Mouse (Mus musculus): ENCODE data around the gene Cd276.
A peak's percentile ranks its signal among the peaks of the same experiment; 100 is the strongest.
"Not testable (repeated sequence)": the region's sequence is repeated elsewhere in the genome, so short reads cannot be mapped to it uniquely, and the experiment has no call there.

The Cd276 gene

DNA sequence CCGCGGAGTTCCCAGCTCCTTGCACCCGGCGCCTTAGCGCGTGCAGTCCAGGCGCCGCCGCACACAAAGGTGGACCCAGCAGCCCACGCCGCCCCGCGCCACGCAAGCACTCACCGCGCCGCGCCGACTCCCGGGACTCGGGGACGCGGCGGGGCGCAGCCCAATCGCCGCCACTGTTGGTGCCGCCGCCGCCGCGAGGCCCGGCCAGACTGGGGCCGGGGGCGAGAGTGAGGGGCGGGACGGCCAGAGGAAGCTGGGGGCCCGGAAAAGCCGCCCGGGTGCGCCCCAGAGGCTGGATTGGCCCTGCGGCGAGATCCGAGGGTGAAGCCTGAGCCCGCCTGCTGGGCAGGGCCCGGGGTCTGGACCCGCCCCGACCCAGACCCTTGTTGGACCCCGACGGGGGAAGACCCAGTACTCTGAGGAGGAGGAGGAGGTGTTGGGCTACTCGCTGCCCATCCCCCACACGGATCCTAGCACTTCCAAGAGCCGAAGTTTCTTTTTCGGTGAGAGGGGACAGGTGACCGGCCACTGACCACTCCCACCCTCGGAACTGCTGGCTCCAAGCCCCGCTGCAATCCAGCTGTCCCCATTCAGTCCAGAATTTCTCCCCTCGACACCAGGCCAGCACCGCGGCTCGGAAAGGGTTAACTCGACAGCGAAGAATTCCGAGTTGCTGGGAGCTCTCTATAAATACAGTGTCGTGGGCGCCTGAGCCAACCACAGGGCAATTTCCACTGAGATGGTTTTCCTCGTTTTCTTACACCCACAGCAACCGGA is at the start of gene Cd276:
TSS of gene Cd276 (minus strand) at position 530 of the 777 bp plus-strand sequence.
- no peak for DNase-seq (ENCODE audit: extremely low read depth, low read depth, low spot score)

- DNase-seq (ENCODE audit: extremely low read depth, low read depth, low spot score): no peak
These were observed 40.1 kb upstream of the Cd276 start for GRCm38 (mm10) chr9:58595313-58595712.

DNA sequence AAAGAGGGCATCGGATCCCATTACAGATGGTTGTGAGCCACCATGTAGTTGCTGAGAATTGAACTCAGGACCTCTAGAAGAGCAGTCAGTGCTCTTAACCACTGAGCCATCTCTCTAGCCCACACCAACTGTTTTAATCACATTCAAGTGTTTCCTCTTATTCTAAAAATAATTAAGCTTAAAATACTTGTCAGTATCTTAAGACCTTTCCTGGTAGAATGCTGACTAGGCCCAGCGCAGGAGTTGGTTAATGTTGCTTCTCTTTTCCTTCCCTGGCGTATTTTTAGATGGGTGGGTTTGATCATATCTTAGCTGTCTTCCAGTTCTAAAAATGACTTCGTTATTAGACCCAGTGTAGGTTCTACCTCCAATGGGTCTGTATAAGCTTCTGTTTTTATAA is 33.4 kb upstream of the Cd276 start:
- no peak for DNase-seq (ENCODE audit: extremely low read depth, low read depth, low spot score)

DNA sequence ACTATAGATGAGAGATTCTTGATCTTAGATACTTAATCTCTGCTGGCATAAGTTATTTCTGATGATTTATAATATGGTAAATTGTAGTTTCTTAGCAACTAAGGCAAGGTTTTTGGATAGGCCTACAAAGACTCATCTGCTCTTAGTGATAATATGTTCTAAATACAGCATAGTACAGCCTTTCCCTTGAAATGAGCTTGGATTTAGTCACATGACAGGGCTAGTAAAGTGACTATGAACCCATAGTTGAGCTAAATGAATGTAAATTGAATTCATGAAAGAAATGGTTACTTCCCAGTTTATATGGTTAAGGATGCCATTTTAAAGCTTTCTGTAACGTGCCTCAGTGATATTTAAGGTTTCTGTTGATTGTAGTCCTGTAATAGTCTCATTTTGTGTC is 29.1 kb upstream of the Cd276 start:
- DNase-seq (ENCODE audit: extremely low read depth, low read depth, low spot score): no peak

DNA sequence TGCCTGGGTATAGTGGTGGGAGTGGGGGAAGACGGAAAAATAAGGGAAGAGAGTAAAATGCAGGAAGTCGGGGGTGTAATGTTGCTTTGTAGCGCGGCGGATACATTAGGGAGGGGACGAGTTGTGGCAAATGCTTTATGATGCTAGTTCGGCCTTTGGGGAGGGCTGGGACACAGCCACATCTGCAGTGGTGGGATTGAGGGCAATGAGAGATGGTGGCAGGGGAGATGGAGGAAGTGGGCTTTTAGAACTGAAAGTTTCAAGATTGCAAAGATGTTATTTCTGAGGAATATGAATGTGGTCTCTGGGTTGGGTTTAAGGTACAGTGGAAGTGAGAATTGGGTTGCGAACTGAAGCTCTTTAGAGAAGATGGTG is 28.0 kb upstream of the Cd276 start:
- no peak for DNase-seq (ENCODE audit: extremely low read depth, low read depth, low spot score)

DNA sequence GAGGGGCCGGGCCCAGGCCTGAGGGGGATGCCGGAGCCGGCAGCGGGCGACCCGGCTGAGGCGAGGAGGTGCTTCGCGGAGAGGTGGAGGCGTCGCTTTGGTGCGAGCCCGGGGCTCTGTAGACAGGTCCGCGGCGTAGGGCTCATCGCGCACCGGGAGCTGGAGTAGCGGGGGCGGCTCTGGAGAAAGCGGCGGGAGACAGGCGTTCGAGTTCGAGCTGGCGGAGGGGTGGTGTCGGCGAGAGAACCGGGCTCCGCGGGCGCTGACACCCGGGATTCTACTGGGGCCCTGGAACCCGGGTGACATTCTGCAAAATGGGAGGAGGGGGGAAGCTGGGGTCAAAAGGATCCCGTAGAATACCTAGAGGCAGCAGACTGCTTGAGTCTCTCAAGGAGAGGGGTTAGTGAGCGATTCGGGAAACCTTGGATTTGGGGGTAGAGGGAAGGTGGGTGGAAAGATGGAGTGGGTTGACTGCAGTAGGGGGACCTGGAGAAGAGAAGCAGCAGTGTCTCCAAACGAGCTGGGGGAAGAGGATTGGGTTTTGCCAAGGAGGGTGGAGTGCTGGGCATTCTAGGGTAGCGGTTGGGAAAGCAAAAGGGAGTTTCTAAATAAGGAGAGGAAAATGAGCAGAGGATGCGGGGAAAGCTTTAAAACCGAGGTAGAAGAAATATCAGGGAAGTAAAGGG is 27.5 kb upstream of the Cd276 start:
- DNase-seq (ENCODE audit: extremely low read depth, low read depth, low spot score): no peak

GRCm38 (mm10) chr9:58581958-58582540 is 26.8 kb upstream of the Cd276 start, which contains the start of gene Nptn:
Gene Nptn, plus strand, starts transcription at chr9:58582240.
- DNase-seq (ENCODE audit: extremely low read depth, low read depth, low spot score): peak; percentile 61

- no peak for DNase-seq (ENCODE audit: extremely low read depth, low read depth, low spot score)
These were observed 26.2 kb upstream of the Cd276 start for GRCm38 (mm10) chr9:58581283-58581930.

DNA sequence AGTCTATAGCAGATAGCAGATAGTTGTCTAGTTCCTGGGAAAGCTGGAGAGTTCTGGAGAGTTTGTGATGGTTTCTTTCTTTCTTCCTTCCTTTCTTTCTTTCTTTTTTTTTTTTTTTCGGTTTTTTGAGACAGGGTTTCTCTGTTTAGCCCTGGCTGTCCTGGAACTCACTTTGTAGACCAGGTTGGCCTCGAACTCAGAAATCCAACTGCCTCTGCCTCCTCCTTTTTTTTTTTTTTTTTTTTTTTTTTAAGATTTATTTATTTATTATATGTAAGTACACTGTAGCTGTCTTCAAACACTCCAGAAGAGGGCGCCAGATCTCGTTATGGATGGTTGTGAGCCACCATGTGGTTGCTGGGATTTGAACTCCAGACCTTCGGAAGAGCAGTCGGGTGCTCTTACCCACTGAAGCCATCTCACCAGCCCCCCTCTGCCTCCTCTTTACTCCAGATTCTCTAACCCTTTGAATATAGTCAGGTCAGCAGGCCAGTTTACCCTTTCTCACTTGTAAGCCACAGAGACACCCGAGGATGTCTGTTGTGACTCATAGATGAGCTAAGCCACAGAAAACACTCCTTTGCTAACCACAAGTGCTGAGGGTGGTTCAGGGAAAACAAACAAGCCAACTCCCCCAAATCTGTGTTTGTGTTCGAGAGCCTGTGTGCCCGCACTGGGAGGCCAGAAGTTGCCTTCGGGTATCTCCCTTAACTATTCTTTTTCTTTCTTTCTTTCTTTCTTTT is 25.4 kb upstream of the Cd276 start:
- not testable (repeated sequence) for DNase-seq (ENCODE audit: extremely low read depth, low read depth, low spot score)

GRCm38 (mm10) chr9:58578669-58579068 is 23.4 kb upstream of the Cd276 start:
- DNase-seq (ENCODE audit: extremely low read depth, low read depth, low spot score): no peak

GRCm38 (mm10) chr9:58571001-58571400 is 15.8 kb upstream of the Cd276 start:
- peak; percentile 50 for DNase-seq (ENCODE audit: extremely low read depth, low read depth, low spot score)

DNA sequence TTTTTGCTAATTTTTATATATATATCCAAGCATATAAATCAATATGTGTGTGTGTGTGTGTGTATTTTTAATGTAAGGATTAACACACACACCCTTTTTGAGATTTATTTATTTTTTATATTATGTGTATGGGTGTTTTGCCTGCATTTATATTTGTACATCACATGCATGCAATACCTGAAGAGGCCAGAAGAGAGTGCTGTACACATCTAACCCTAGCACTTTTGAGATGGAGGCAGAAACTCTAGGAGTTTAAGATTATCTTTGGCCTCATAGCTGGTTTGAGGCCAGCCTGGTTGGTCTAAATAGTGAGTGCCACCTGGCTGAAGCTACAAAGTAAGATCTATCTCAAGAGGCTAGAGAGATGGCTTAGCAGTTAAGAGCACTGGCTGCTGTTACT is 12.4 kb upstream of the Cd276 start:
- DNase-seq (ENCODE audit: extremely low read depth, low read depth, low spot score): no peak

DNA sequence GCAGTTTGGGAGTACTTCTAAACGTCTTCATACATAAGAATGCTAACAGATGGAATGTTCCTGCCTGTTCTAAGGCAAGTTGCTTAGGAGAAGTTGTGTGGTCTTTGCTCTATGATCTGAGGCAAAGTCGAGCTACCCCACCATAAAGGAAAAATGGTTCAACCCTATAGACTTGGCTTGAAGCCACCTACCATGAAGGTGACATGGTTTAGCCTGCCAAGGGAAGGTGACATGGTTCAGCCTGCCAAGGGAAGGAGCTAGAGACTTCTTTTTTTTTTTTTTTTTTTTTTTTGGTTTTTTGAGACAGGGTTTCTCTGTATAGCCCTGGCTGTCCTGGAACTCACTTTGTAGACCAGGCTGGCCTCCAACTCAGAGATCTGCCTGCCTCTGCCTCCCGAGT is 10.7 kb upstream of the Cd276 start:
- not testable (repeated sequence) for DNase-seq (ENCODE audit: extremely low read depth, low read depth, low spot score)

- DNase-seq (ENCODE audit: extremely low read depth, low read depth, low spot score): no peak
These were observed 5.0 kb upstream of the Cd276 start for GRCm38 (mm10) chr9:58560211-58560610.

GRCm38 (mm10) chr9:58557457-58558455 is 2.5 kb upstream of the Cd276 start:
- no peak for DNase-seq (ENCODE audit: extremely low read depth, low read depth, low spot score)

DNA sequence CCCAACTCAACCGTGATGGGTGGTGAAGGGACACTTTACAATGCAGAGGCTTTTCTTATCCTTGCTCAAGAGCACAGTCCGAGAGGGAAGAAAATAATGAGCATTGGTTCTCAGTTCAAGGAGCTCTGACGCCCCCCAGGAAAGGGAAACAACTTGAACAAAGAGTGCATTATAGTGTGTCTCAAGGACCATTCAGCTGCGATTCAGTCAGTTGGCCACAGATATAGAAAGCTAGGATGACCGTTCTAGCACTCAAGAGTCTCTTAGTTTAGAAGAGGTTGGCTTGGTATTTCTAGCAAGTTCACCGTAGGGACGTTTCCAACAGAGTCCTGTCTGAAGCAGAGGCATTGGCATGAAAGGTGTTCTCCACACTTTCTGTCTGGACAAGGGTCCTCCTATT is 1.4 kb upstream of the Cd276 start:
- DNase-seq (ENCODE audit: extremely low read depth, low read depth, low spot score): no peak

- DNase-seq (ENCODE audit: extremely low read depth, low read depth, low spot score): no peak
These were observed 613 bp upstream of the Cd276 start for GRCm38 (mm10) chr9:58555685-58556414.

DNA sequence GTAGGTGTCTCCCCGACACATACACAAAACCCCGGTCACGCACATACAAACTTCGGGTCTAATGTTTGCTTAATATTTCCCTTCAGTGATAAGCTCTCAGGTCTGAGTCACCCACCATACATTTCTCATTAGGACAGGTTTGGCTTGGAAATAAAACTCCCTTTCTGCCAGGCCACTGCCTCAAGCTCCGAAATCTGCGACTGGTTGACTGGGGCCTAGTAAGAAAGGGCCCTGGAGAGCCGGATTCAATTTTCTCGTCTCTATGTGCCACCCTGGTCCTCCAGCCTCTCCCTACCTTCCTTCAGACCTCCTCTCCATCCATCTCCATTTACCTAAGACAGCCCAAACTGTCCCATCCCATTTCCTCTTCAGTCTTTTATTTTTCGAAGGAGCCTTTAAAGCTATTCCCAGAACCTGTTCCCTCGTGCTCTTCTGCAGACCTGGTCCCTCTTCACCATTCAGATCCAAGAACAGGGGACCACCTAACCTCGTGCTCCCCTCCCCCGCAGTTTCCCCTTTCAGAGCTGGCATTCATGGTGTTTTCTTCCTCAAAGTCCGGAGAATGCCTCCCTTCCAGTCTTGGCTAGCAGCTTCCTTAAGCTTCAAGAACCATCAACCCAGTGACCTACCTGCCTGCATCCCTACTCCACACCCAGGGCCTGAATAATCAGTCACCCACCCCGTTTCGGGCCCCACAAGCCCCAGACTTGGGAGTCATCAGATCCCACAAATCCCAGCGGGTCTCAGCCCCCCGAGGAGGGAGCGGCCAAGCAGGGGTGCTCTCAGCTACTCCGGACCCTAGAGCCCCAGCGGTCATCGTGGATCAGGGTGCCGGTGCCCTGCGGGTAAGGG is 955 bp downstream of the Cd276 start:
- DNase-seq (ENCODE audit: extremely low read depth, low read depth, low spot score): no peak

All from fat pad, adult 2 months (tissue).